Mouse (Mus musculus) C2C12 (cell line): ENCODE measurements around the gene Sdk2. TPM values are rescaled to one million over a fixed set of nuclear protein-coding genes. Genes with fewer than 3 reads are reported as not detected.

Source experiments
- H3K27me3 ChIP-seq: one replicate; pipeline ENCODE4 v1.6.1; 2011; ENCODE audit not compliant: control insufficient read depth, insufficient read depth, insufficient read length
- H3K36me3 ChIP-seq: one replicate; pipeline ENCODE4 v1.6.1; 2011; ENCODE audit not compliant: control insufficient read depth, insufficient read depth
- H3K4me3 ChIP-seq: one replicate; pipeline ENCODE4 v1.5.1; 2011; ENCODE audit warnings: mild to moderate bottlenecking, control low read depth; ENCODE audit not compliant: poor library complexity, insufficient read depth, severe bottlenecking
- H3K79me2 ChIP-seq: one replicate; pipeline ENCODE4 v1.6.1; 2011; ENCODE audit not compliant: control insufficient read depth, insufficient read depth
- H3K79me3 ChIP-seq: one replicate; pipeline ENCODE4 v1.6.1; 2011; ENCODE audit warnings: low read depth, control low read depth
- H3ac ChIP-seq: one replicate; pipeline ENCODE3; 2011; ENCODE audit warnings: low read depth; ENCODE audit not compliant: control insufficient read depth, insufficient read length
- CEBPB ChIP-seq: IDR thresholded peaks from one replicate; pipeline ENCODE4 v1.6.1; 2011; ENCODE audit warnings: low read depth, mild to moderate bottlenecking, control low read depth, moderate library complexity
- CTCF ChIP-seq: IDR thresholded peaks from one replicate; pipeline ENCODE4 v1.5.1; 2011; ENCODE audit not compliant: control insufficient read depth, insufficient read depth, insufficient read length
- FOSL1 ChIP-seq: IDR thresholded peaks from one replicate; pipeline ENCODE4 v1.8.0; 2011; ENCODE audit warnings: mild to moderate bottlenecking, low read length; ENCODE audit not compliant: poor library complexity, insufficient read depth, severe bottlenecking
- MAX ChIP-seq: IDR thresholded peaks from one replicate; pipeline ENCODE4 v1.6.1; 2011; ENCODE audit warnings: mild to moderate bottlenecking, control low read depth
- MYOD1 ChIP-seq: IDR thresholded peaks from one replicate; pipeline ENCODE4 v1.6.1; 2011; ENCODE audit warnings: low read depth; ENCODE audit not compliant: control insufficient read depth, insufficient read length
- MYOG ChIP-seq: IDR thresholded peaks from one replicate; pipeline ENCODE4 v1.6.1; 2011; ENCODE audit not compliant: control insufficient read depth, insufficient read length; ENCODE audit errors: extremely low read depth
- USF1 ChIP-seq: IDR thresholded peaks from one replicate; pipeline ENCODE4 v1.6.1; 2011; ENCODE audit warnings: low read depth, mild to moderate bottlenecking, control low read depth, moderate library complexity
- polyA plus RNA-seq: library from polyadenylated mRNA; unstranded; fragments of >200 nt; fragmentation: generic; extraction: Trizol; gene quantifications from one replicate; pipeline ENCODE4 v1.2.1, GENCODE M21; 2012; ENCODE audit warnings: missing spikeins

Sdk2 gene
- polyA plus RNA-seq, 1 experiment = 0.05 TPM

- H3ac ChIP-seq = no peak overlapping the region
- TF ChIP-seq MYOG (no peak), MAX (no peak), MYOD1 (no peak), CEBPB (no peak), FOSL1 (no peak), USF1 (no peak), CTCF (no peak)
- H3K79me3 ChIP-seq = no peaks in the 10 kb centered on the region
- no peaks in the 10 kb centered on the region for H3K36me3 ChIP-seq
- H3K79me2 ChIP-seq = no peaks in the 10 kb centered on the region
- no peaks in the 10 kb centered on the region for H3K27me3 ChIP-seq
- no peak overlapping the region for H3K4me3 ChIP-seq
These were observed 288.9 kb downstream of the Sdk2 start for GRCm38 (mm10) chr11:113777878-113778464.

GRCm38 (mm10) chr11:113776851-113777511 is 289.9 kb downstream of the Sdk2 start:
- Histone ChIP-seq H3K4me3 (no peak overlapping the region), H3K27me3 (no peaks in the 10 kb centered on the region), H3K36me3 (no peaks in the 10 kb centered on the region), H3K79me3 (no peaks in the 10 kb centered on the region), H3ac (no peak overlapping the region), H3K79me2 (no peaks in the 10 kb centered on the region)
- TF ChIP-seq FOSL1 (no peak), MAX (no peak)

- TF ChIP-seq CEBPB (no peak), FOSL1 (no peak), USF1 (no peak), MAX (no peak), MYOG (no peak), CTCF (no peak), MYOD1 (no peak)
- H3ac ChIP-seq = no peak overlapping the region
These were observed 292.1 kb downstream of the Sdk2 start for GRCm38 (mm10) chr11:113774773-113775172.

GRCm38 (mm10) chr11:113773191-113773590 is 293.7 kb downstream of the Sdk2 start:
- Histone ChIP-seq H3K79me3 (no peaks in the 10 kb centered on the region), H3K27me3 (no peaks in the 10 kb centered on the region), H3ac (no peak overlapping the region), H3K36me3 (no peaks in the 10 kb centered on the region), H3K79me2 (no peaks in the 10 kb centered on the region), H3K4me3 (no peak overlapping the region)
- TF ChIP-seq CTCF (no peak), MYOG (no peak)

More at GRCm38 (mm10) chr11:113774773-113775172, 292.1 kb downstream of the Sdk2 start:
- Histone ChIP-seq H3K79me2 (no peaks in the 10 kb centered on the region), H3K79me3 (no peaks in the 10 kb centered on the region), H3K36me3 (no peaks in the 10 kb centered on the region), H3K27me3 (no peaks in the 10 kb centered on the region), H3K4me3 (no peak overlapping the region)

GRCm38 (mm10) chr11:113771187-113771586 is 295.7 kb downstream of the Sdk2 start:
- Histone ChIP-seq H3K36me3 (no peaks in the 10 kb centered on the region), H3K27me3 (no peaks in the 10 kb centered on the region), H3ac (no peak overlapping the region), H3K79me2 (no peaks in the 10 kb centered on the region), H3K79me3 (no peaks in the 10 kb centered on the region), H3K4me3 (no peak overlapping the region)
- no peak for TF ChIP-seq MYOD1
- TF ChIP-seq FOSL1 = no peak
- no peak for TF ChIP-seq MYOG
- TF ChIP-seq CTCF = no peak
- no peak for TF ChIP-seq USF1
- TF ChIP-seq CEBPB = no peak
- no peak for TF ChIP-seq MAX

GRCm38 (mm10) chr11:113768356-113768755 is 298.5 kb downstream of the Sdk2 start:
- Histone ChIP-seq H3ac (no peak overlapping the region), H3K27me3 (no peaks in the 10 kb centered on the region), H3K79me3 (no peaks in the 10 kb centered on the region), H3K36me3 (no peaks in the 10 kb centered on the region), H3K79me2 (no peaks in the 10 kb centered on the region), H3K4me3 (no peak overlapping the region)
- TF ChIP-seq USF1 (no peak), MYOD1 (no peak), MAX (no peak), CTCF (no peak)
